Mouse (Mus musculus) liver, adult (tissue): Measurements from ENCODE around the gene Dmwd.

Experiments
- GATA4 ChIP-seq: IDR thresholded peaks from 2 replicates; pipeline ENCODE4 v1.6.1; 2014; ENCODE audit warnings: mild to moderate bottlenecking, low read length; ENCODE audit not compliant: insufficient replicate concordance

The Dmwd gene

GRCm38 (mm10) chr7:19097863-19098262, 21.8 kb downstream of the Dmwd start:
- no peak for TF ChIP-seq GATA4

- no peak for TF ChIP-seq GATA4
Observed at GRCm38 (mm10) chr7:19098811-19099210, 22.8 kb downstream of the Dmwd start.

- no peak for TF ChIP-seq GATA4
Observed at GRCm38 (mm10) chr7:19100290-19100689, 24.3 kb downstream of the Dmwd start.

- no peak for TF ChIP-seq GATA4
Observed at GRCm38 (mm10) chr7:19103741-19104140, 27.7 kb downstream of the Dmwd start.

DNA sequence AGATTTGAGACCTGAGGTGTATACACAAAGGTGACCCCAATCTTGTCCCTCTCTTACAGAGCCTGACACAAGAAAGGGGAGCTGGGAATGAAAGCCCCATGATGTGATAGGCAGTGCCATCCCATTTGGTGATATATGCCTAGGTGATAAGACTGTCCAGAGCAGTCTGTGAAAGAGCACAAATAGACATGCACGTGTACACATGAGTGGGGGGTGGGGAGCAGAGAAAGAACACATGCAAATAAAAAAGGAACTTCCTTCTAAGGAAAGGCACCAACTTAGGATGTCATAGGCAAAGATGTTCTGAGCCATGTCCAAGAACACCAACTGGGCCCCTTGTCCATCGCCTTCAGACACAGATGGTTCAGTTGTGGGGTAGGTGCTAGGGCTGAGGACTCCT, 28.5 kb downstream of the Dmwd start:
- TF ChIP-seq GATA4: no peak

- TF ChIP-seq GATA4: no peak
Observed at GRCm38 (mm10) chr7:19107436-19107835, 31.4 kb downstream of the Dmwd start.

GRCm38 (mm10) chr7:19109565-19109964, 33.5 kb downstream of the Dmwd start:
- TF ChIP-seq GATA4: no peak

DNA sequence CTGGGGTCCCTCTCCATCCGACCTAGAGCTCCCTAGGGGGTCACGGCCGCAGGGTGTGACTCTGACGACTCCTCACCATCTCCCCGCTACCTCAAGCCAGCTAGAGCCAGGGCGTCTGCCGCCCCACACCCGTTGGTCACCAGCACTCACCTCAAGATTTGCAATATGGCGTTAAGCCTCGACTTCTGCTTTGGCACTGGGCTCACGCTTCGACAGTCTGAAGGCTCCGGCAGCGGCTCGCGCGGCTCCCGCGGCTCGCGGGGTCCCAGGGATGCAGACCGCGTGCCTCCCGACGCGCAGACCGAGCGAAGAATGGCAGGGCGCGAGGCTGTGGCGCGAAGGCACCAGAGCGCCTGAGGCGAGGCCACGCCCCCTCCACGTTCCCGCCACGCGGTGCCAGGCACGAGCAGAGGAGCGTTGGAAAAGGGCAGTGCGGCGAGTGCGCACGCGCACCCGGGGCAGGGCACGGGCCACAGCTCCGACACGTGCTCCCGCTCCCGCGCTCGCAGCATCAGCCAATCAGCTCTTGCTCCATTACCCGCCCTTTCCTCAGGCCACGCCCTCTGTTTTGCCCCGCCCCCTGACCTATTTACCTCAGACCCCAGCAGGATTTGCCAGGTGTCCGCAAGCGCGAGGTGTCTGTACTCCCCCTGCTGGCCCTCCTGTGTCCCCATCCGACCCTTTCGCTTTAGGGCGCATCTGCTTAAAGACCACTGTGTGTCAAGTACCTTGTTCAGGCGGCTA, 42.2 kb downstream of the Dmwd start, which contains the start of gene Gm4969:
Gene Gm4969, minus strand, starts transcription at position 341 of the 744 bp plus-strand sequence.
- no peak for TF ChIP-seq GATA4

GRCm38 (mm10) chr7:19119083-19119482, 43.1 kb downstream of the Dmwd start:
- TF ChIP-seq GATA4: no peak

DNA sequence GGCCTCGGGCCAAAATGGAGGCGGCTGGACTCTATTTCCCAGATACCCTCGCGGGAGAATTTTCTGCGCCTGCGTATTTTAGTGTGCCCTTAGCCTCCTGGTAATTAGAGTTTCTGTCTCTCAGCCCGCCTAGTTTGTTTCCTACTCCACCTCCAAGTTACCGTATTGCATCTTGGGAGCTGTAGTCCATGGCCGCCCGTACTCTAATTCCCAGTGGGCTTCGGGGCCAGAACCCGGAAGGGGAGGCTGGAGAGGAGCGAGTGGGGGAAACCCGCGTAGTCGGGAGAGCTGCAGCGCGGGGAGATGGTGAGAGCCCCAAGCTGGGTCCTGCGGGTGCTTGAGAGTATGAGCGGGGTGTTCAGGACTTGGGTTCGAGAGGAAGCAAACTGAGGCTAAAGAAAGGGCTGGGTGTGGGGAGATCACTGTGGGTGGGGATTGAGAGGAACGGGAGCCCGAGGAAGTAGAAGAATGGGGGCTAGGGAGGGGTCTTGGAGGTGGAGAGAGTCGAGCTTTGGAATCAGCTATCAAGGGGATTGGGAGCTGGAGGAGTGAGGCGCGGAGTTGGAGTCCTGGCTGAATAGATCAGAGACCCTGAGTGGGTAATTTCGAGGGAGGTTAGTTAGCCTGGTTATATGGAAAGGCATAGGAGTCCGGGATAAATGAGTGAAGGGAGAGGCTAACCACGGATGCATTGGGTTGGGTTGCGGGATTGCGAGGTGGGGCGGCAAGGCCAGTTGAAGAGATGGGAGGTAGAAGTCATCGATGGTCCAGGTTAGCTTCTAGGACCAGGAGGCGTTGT, 43.8 kb downstream of the Dmwd start, which contains the start of gene Fbxo46:
Gene Fbxo46, plus strand, starts transcription at position 229 of the 799 bp plus-strand sequence.
- TF ChIP-seq GATA4: no peak

GRCm38 (mm10) chr7:19121686-19122085, 45.7 kb downstream of the Dmwd start:
- no peak for TF ChIP-seq GATA4

DNA sequence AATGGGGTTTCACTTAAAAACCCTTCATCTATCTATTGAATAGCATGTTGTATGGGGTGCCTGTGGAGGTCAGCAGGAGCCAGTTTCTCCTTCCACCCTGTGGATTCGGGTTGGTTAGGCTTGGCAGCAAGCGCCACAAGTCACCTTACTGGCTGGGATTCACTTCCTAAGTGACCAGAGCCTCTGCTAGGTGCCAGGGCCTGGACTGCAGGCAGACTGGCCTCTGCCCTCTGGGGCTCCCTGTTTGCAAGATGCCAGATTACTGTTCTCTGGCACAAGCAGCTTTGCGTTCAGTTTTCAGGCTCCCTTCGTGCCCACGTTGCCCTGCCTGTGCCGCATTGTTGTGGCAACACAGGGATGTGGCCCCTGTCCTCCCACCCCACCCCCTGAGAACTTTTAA, 48.7 kb downstream of the Dmwd start:
- TF ChIP-seq GATA4: no peak

GRCm38 (mm10) chr7:19127744-19128143, 51.7 kb downstream of the Dmwd start:
- TF ChIP-seq GATA4: no peak

- TF ChIP-seq GATA4: no peak
Observed at GRCm38 (mm10) chr7:19129396-19129795, 53.4 kb downstream of the Dmwd start.

DNA sequence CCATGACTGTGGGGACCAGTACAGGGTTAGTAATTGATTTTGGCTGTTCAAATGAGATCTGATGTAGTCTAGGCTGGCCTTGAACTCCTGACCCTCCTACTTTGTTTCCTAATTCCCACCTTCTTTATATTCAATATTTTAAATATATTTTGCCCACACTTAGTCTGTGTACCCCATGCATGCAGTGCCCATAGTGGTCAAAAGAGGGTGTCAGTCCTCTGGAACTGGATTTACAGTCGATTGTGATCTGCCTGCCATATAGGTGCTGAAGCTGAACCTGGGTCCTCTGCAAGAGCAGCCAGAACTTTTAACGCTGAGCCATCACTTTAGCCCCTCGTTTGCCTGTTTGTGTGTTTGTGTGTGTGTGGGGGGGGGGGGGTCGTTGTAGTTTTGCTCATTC, 54.6 kb downstream of the Dmwd start:
- TF ChIP-seq GATA4: no peak

- TF ChIP-seq GATA4: no peak; the same call in 1 of the 2 replicates
Observed at GRCm38 (mm10) chr7:19131324-19131848, 55.4 kb downstream of the Dmwd start.
